Mouse (Mus musculus) bone marrow, adult 2 months (tissue): ENCODE results near the gene Cd207.

Experiments used
- CTCF ChIP-seq: fragments of 200-500 bp; IDR thresholded peaks from 2 replicates; pipeline ENCODE4 v1.5.1; 2011; ENCODE audit warnings: low read length, control low read depth; ENCODE audit not compliant: control insufficient read depth, insufficient read depth
- POLR2A ChIP-seq: fragments of 200-500 bp; IDR thresholded peaks from 2 replicates; pipeline ENCODE4 v1.6.1; 2011; ENCODE audit warnings: low read depth, mild to moderate bottlenecking, control low read depth, low read length, borderline replicate concordance; ENCODE audit not compliant: control insufficient read depth

GRCm38 (mm10) chr6:83711725-83712475, 34.2 kb upstream of the Cd207 start:
- TF ChIP-seq CTCF = no peak
- no peak for TF ChIP-seq POLR2A
